Mouse (Mus musculus) right cerebral cortex, postnatal 14 days (tissue): ENCODE data around the gene Zswim3.
"Not testable (repeated sequence)": the region's sequence is repeated elsewhere in the genome, so short reads cannot be mapped to it uniquely, and the experiment has no call there.

Experiments used
- DNase-seq: peaks from one replicate; pipeline ENCODE4 v3.0.0; 2022

Gene Zswim3

DNA sequence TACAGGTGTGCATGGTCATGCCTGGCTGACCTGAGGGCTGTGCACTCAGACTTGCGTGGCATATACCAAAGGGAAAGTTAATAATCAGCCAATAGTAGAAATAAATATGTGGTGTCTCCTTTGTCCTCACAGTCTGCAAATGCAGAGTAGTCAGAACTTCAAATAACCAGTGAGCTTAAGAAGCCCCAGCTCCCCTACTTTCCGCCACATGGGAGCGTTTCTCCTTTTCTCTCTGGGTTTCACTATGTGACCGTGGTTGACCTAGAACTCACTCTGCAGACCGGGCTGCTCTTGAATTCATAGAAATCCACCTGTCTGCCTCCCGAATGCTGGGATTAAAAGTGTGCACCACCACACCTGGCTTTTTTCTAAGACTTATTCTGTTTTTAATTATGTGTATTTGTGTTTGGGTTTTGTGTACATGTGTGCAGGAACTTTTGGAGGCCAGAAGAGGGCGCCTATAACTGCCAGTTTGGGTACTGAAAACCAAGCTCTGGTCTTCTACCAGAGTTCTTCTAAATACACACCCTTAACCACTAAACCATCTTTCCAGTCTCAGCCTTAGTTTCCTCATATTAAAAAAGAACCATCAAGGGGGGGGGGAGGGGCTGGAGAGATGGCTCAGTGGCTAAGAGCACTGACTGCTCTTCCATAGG lies 20.8 kb upstream of the Zswim3 start:
- DNase-seq = no peak

DNA sequence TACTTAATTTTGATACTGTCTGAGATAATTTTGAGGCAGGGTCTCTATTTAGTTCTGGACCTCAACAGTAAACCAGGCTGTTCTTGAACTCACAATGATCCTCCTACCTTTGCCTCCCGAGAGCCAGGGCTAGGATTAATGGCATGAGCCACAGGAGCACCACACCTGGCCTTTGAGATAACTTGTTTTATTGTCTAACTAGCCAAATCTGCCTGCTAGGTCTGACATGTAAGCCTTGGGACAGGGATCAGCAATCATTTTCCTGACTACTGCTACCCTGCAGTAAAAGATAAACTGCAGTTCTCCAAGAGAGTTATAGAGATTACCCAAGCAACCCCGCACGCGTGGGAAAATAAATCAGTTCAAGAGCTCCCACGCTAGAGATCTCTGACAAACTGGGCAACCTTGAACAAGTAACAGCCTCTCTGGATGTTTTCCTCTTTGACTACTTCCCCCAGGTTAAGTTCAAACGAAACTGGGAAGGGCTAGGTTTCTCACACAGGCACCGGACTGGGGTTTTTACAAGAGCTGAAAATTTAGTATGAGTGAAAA lies 20.0 kb upstream of the Zswim3 start:
- DNase-seq = no peak

GRCm38 (mm10) chr2:164785481-164786387 lies 19.2 kb upstream of the Zswim3 start, which contains the start of gene Snx21:
Gene Snx21 (plus strand): TSS chr2:164785823.
- peak; percentile 75 for DNase-seq

- DNase-seq = no peak
These were observed 18.5 kb upstream of the Zswim3 start for GRCm38 (mm10) chr2:164786388-164786885.

DNA sequence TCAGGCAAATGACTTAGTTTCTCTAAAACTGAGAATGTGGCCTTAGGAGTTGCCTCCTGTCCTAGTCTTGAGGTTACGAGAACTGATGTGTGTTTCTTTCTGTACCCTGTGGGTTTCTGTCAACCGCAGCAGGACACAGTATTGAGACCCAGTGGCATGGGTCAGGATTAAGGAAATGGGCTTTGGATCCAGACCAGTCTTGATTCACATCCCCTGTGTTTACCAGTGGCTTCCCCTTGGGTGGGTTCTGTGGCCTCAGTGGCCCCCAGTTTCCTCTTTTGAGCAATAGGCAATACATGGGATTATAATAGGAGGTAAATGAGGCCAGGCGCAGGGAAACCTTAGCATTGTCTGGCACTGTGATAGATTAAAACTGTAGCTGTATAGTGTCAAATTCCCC lies 17.9 kb upstream of the Zswim3 start:
- no peak for DNase-seq

- DNase-seq = no peak
These were observed 17.1 kb upstream of the Zswim3 start for GRCm38 (mm10) chr2:164787779-164788178.

DNA sequence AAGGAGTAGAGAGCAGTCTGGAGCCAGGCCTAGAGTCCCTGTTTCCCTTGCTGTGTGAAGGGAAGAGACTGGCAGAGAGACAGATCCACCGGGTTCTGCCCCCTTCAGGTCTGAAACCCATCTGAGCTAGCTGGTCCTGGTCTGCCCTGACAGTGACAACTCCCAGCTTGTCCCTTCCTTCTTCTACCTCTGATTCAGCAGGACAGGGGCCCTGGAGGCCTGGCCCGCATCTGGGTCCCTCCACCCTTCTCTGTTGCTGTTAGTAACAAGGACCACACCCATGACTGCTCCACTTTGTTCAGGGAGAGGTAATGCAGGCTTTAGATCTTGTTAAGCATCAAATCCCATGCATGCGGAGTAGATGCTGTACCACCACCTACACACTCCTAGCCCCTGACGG lies 16.5 kb upstream of the Zswim3 start:
- DNase-seq = no peak

DNA sequence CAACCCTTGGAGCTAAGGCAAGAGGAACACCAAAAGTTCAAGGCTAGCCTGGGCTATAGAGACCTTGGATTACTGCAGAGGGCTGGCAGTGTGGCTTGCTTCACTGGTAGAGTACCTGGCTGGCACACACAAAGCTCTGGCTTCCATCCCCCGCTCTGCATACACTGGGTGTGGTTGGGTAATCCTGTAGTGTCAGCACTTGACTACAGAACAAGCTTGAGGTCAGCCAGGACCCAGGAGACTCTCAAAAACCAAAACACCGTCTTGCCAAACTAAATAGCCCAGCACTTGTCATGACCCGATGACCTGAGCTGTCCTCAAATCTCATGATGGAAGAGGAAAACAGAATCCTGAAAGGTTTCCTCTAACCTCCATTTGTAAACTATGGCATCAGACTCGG lies 14.4 kb upstream of the Zswim3 start:
- no peak for DNase-seq

DNA sequence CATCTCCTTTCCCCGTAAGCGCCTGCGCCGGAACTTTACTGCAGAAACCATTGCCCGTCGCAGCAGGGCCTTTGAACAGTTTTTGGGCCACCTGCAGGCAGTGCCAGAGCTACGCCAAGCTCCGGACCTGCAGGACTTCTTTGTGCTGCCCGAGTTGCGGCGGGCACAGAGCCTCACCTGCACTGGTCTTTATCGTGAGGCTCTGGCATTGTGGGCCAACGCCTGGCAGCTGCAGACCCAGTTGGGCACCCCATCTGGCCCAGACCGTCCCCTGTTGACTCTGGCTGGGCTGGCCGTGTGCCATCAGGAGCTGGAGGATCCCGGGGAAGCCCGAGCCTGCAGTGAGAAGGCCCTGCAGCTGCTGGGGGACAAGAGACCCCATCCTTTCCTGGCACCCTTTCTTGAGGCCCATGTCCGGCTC lies 13.0 kb upstream of the Zswim3 start:
- DNase-seq = peak; percentile 34

- no peak for DNase-seq
These were observed 12.3 kb upstream of the Zswim3 start for GRCm38 (mm10) chr2:164792400-164793190.

GRCm38 (mm10) chr2:164793236-164793635 lies 11.7 kb upstream of the Zswim3 start:
- DNase-seq = peak; percentile 51

GRCm38 (mm10) chr2:164793772-164794171 lies 11.1 kb upstream of the Zswim3 start:
- no peak for DNase-seq

DNA sequence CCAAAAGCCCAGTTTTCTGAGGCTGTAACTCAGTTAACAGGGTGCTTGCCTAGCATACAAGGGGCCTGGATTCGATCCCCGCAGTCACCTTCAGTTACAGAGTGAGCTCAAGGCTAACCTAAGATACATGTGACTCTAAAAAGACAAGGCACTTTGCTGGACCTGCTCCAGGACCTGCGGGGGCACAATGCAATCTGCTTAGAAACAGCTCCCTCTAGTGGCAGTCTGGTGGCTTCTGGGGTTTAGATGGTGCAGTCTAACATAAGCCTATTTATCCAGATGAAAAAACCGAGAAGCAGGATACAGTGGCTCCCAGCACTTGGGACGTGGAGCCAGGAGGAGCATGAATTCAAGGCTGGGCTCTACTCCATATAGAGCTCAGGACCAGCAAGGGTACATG lies 10.6 kb upstream of the Zswim3 start:
- DNase-seq = peak; percentile 89

- no peak for DNase-seq
These were observed 9.0 kb upstream of the Zswim3 start for GRCm38 (mm10) chr2:164795868-164796267.

- DNase-seq = not testable (repeated sequence)
These were observed 6.3 kb upstream of the Zswim3 start for GRCm38 (mm10) chr2:164798554-164798953.

DNA sequence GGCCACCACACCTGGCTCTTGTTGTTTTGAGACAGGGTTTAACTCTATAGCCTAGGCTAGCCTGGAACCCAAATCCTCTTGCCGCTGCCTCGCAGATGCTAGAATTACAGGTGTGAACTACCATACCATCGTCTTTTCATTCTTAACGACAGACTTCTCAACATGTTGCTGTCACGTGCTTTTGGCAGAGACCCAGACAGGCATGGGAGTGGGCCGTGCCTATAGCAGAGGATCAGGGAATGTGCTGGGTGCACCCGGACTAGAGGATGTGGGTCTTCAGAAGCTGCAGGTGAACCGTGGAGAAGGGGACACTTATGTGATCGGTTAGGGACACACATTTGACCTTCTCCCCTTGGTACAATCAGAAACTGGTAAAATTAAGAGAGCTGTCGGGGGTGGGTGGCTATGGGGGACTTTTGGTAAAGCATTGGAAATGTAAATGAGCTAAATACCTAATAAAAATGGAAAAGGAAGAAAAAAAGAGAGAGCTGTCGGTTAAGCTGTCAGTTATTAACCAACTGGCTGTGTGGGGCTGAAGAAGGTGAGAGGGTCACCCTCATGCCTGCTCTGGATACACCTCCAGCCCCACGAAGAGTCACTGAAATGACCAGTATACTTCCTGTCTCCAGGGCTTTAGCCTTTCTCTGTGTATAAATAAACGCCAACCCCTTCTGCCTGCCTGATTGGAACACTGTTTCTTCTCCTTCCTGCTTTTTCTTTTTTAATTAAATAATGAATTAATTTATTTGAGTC lies 4.5 kb upstream of the Zswim3 start:
- DNase-seq = no peak

DNA sequence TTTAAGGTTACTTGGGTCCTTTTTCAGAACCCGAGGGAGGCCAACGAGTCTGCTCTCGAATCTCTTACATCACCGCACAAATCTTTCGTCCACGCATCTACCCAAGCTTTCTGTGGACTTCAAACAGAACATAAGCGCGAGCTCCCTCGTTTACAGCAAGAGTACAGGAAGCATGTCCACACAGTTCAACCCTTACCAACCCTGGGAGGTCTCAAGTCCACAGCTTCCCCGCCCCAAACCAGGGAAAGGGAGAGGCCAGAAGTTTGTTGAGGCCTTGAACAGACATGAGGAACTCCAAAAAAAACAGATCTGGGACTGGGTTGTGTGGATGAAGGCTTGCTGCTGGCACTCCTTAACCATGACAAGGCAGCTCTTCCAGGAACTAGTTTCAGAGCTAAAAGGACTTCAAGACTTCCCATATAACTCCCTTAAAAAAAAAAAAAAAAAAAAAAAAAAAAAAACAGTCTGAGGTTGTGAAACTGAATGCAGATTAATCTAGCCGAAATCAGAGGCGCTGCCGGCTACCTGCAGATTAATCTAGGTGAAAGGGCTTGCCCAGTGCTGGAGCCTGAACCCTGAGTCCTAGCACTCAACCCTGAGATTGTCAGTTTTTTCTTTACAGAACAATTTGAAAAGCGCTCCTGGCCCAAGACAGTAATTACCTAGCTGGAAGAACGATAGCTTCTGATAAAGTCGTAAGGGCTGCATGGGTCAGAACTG lies 1.5 kb upstream of the Zswim3 start:
- DNase-seq = no peak

GRCm38 (mm10) chr2:164803921-164804313 lies 981 bp upstream of the Zswim3 start:
- no peak for DNase-seq

GRCm38 (mm10) chr2:164805332-164805718 lies 427 bp downstream of the Zswim3 start:
- peak; percentile 27 for DNase-seq

DNA sequence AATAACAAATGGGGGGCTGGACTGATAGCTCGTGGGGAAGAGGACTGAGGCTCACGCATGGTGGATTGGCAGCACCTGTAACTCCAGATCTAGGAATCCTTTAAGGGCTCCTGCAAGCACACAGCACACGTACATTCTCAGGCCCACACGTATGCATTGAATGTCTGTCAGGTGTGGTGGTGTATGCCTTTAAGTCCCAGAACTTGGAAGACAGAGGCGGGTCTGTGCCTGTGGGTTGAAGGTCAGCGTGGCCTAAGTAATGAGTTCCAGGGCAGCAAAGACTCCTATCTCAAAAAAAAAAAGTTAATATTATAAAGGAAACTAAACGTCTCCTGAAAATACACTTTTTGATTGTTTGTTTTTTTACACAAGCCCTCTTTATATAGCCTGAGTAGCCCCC lies 1.7 kb downstream of the Zswim3 start:
- no peak for DNase-seq

GRCm38 (mm10) chr2:164813557-164813956 lies 8.7 kb downstream of the Zswim3 start:
- DNase-seq = no peak
